In genomic region chr2:33370777-33371647, GRCm38 (mm10) we compare ENCODE assay signal across 7 mouse cellular contexts. TPM values are rescaled to one million over a fixed set of nuclear protein-coding genes. Genes with fewer than 3 reads are reported as not detected.
A peak's percentile ranks its signal among the peaks of the same experiment; 100 is the strongest.
DNase-seq lines count a peak whose midpoint lies in the region; ATAC-seq lines count a peak whose summit lies in the region.

Gene Ralgps1, minus strand, starts transcription at chr2:33371486.

- H3K4me3 ChIP-seq in embryonic facial prominence, embryonic 12.5 days, result peak within 1 kb of the TSS; percentile 67
- H3K4me3 ChIP-seq in limb, embryonic 11.5 days (ENCODE audit: low read depth, low read length), result peak within 1 kb of the TSS; percentile 63
- peak within 1 kb of the TSS; percentile 68 for H3K4me3 ChIP-seq in midbrain, embryonic 14.5 days (replicated peaks; ENCODE audit: low read depth, low read length)

- peaks cover 7% of the 10 kb centered on the region for H3K4me1 ChIP-seq in embryonic facial prominence, embryonic 12.5 days
- H3K4me1 ChIP-seq in limb, embryonic 11.5 days (ENCODE audit: control insufficient read depth, insufficient read depth, low read length), result 0 out of 2 replicates have a peak, but pooled peaks cover 3% of the 10 kb centered on the region
- peaks cover 18% of the 10 kb centered on the region for H3K4me1 ChIP-seq in midbrain, embryonic 14.5 days (ENCODE audit: control insufficient read depth, insufficient read depth, low read length)

- H3K9me3 ChIP-seq in embryonic facial prominence, embryonic 12.5 days, result no peaks in the 10 kb centered on the region
- no peaks in the 10 kb centered on the region for H3K9me3 ChIP-seq in limb, embryonic 11.5 days (ENCODE audit: control insufficient read depth, low read length)
- H3K9me3 ChIP-seq in midbrain, embryonic 14.5 days (ENCODE audit: control insufficient read depth, low read length), result no peaks in the 10 kb centered on the region

- peak within 1 kb of the TSS; percentile 90 for H3K27ac ChIP-seq in embryonic facial prominence, embryonic 12.5 days
- peak within 1 kb of the TSS; percentile 38; the same call in 1 of the 2 replicates for H3K27ac ChIP-seq in limb, embryonic 11.5 days (replicated peaks; ENCODE audit: low read depth, low read length)
- H3K27ac ChIP-seq in midbrain, embryonic 14.5 days (replicated peaks; ENCODE audit: low read depth, low read length), result peak within 1 kb of the TSS; percentile 99

- peak within 1 kb of the TSS; percentile 78 for H3K4me2 ChIP-seq in embryonic facial prominence, embryonic 12.5 days (replicated peaks)
- H3K4me2 ChIP-seq in limb, embryonic 11.5 days (ENCODE audit: low read depth, severe bottlenecking), result peak within 1 kb of the TSS; percentile 72
- H3K4me2 ChIP-seq in midbrain, embryonic 14.5 days (ENCODE audit: low read length), result peak within 1 kb of the TSS; percentile 72

- H3K27me3 ChIP-seq in embryonic facial prominence, embryonic 12.5 days, result no peaks in the 10 kb centered on the region
- H3K27me3 ChIP-seq in limb, embryonic 11.5 days (ENCODE audit: control insufficient read depth, insufficient read depth, low read length), result no peaks in the 10 kb centered on the region
- no peaks in the 10 kb centered on the region for H3K27me3 ChIP-seq in midbrain, embryonic 14.5 days (ENCODE audit: control insufficient read depth, insufficient read depth, low read length)

- WGBS in embryonic facial prominence, embryonic 12.5 days, result under 1% methylated on average over 63 of the region's 74 CpGs
- 0% methylated on average over 47 of the region's 74 CpGs for WGBS in limb, embryonic 11.5 days
- WGBS in midbrain, embryonic 14.5 days, result under 1% methylated on average over 60 of the region's 74 CpGs

- peak; percentile 97 for DNase-seq in adrenal gland, postnatal 25 days
- peak; percentile 100 for DNase-seq in heart, adult 11 months
- peak; percentile 98 for DNase-seq in kidney, adult 18-20 months
- peak; percentile 97 for DNase-seq in limb, embryonic 11.5 days (ENCODE audit: low spot score)
- peak; percentile 98 for DNase-seq in midbrain, embryonic 14.5 days
- DNase-seq in spleen, adult 18-20 months, result peak; percentile 92 to 93

- no peaks in the 10 kb centered on the region for H3K36me3 ChIP-seq in embryonic facial prominence, embryonic 12.5 days
- H3K36me3 ChIP-seq in limb, embryonic 11.5 days (ENCODE audit: control insufficient read depth, insufficient read depth, low read length), result no peaks in the 10 kb centered on the region
- H3K36me3 ChIP-seq in midbrain, embryonic 14.5 days (ENCODE audit: control insufficient read depth, insufficient read depth, low read length), result peaks cover 16% of the 10 kb centered on the region; the same call in 1 of the 2 replicates

- peak; percentile 97 for ATAC-seq in embryonic facial prominence, embryonic 12.5 days (ENCODE audit: insufficient number of reproducible peaks, insufficient read depth, low FRiP score, low TSS enrichment)
- peak; percentile 98 for ATAC-seq in limb, embryonic 11.5 days (ENCODE audit: insufficient number of reproducible peaks, low FRiP score, low TSS enrichment, low read depth)
- peak; percentile 99 for ATAC-seq in midbrain, embryonic 14.5 days (ENCODE audit: low FRiP score, low TSS enrichment)

- H3K9ac ChIP-seq in embryonic facial prominence, embryonic 12.5 days, result peak within 1 kb of the TSS; percentile 61
- 0 out of 2 replicates have a peak within 1 kb of the TSS, but pooled peaks have one; percentile 45 for H3K9ac ChIP-seq in limb, embryonic 11.5 days (ENCODE audit: low read length)
- H3K9ac ChIP-seq in midbrain, embryonic 14.5 days (replicated peaks; ENCODE audit: low read length), result peak within 1 kb of the TSS; percentile 77

RNA-seq across cellular contexts. Expression of gene Ralgps1, which starts in this region (rescaled TPM):
- 5.7 and 5.8 TPM in 2 replicates for total RNA-seq in adrenal gland, postnatal 25 days (2021)
- 4.8 and 6.8 TPM in 2 replicates for polyA plus RNA-seq in embryonic facial prominence, embryonic 12.5 days (2016; fragmentation: Nextera tagmentation; extraction: Ambion mirVana)
- 4.6 and 5.0 TPM in 2 replicates for polyA plus RNA-seq in limb, embryonic 11.5 days (2014; fragmentation: Nextera tagmentation; extraction: Ambion mirVana)
- polyA plus RNA-seq in midbrain, embryonic 14.5 days (2014; fragmentation: Nextera tagmentation; extraction: Ambion mirVana), result 41.1 and 58.8 TPM in 2 replicates

Comparison
In these comparisons a context has a peak if more than half of its experiments do, and no peak if none do; other contexts are left out.
1. Peak in every context shown above with its lines: DNase-seq, ATAC-seq, H3K4me3 ChIP-seq and H3K27ac ChIP-seq.
2. H3K27ac ChIP-seq: peak in every context shown above with its lines; median percentile 99 in midbrain, embryonic 14.5 days; 90 in embryonic facial prominence, embryonic 12.5 days; 38 in limb, embryonic 11.5 days.